Mouse (Mus musculus) embryonic facial prominence, embryonic 11.5 days (tissue): Measurements from ENCODE around the gene Rbpms2. TPM values are rescaled to one million over a fixed set of nuclear protein-coding genes. Genes with fewer than 3 reads are reported as not detected.

Experiments used
- ATAC-seq: fragments of 200-750 bp; cut with Nextera tagmentation; replicated peaks from 2 replicates; pipeline ENCODE4 v1.8.0; 2017; ENCODE audit warnings: low read depth; ENCODE audit not compliant: insufficient number of reproducible peaks, low FRiP score, low TSS enrichment
- DNase-seq: peaks from one replicate; pipeline ENCODE4 v3.0.0-alpha.2; 2015; ENCODE audit warnings: low spot score
- H3K27ac ChIP-seq: fragments of 300-500 bp; sonication (generic); replicated peaks from 2 replicates; pipeline ENCODE4 v1.5.1; 2014; ENCODE audit warnings: mild to moderate bottlenecking, low read depth, low read length, control low read depth
- H3K27me3 ChIP-seq: fragments of 300-500 bp; sonication (generic); 2 replicates; pipeline ENCODE4 v1.6.1; 2014; ENCODE audit warnings: mild to moderate bottlenecking, low read length, moderate library complexity, mixed read lengths; ENCODE audit not compliant: control insufficient read depth, insufficient read depth
- H3K36me3 ChIP-seq: fragments of 300-500 bp; sonication (generic); replicated peaks from 2 replicates; pipeline ENCODE4 v1.6.1; 2014; ENCODE audit warnings: low read depth, mild to moderate bottlenecking, low read length, moderate library complexity, mixed read lengths; ENCODE audit not compliant: control insufficient read depth, insufficient read depth
- H3K4me1 ChIP-seq: fragments of 300-500 bp; sonication (generic); 2 replicates; pipeline ENCODE4 v1.6.1; 2014; ENCODE audit warnings: low read length, mixed read lengths; ENCODE audit not compliant: control insufficient read depth, insufficient read depth
- H3K4me2 ChIP-seq: fragments of 300-500 bp; sonication (generic); 2 replicates; pipeline ENCODE4 v1.6.1; 2014; ENCODE audit warnings: low read depth, mild to moderate bottlenecking, control low read depth, low read length, moderate library complexity
- H3K4me3 ChIP-seq: fragments of 300-500 bp; sonication (generic); 2 replicates; pipeline ENCODE4 v1.5.1; 2014; ENCODE audit warnings: low read depth, low read length, control low read depth
- H3K9ac ChIP-seq: fragments of 300-500 bp; sonication (generic); replicated peaks from 2 replicates; pipeline ENCODE4 v1.6.1; 2014; ENCODE audit warnings: mild to moderate bottlenecking, control low read depth, low read length
- H3K9me3 ChIP-seq: fragments of 300-500 bp; sonication (generic); replicated peaks from 2 replicates; pipeline ENCODE4 v1.6.1; 2016; ENCODE audit warnings: mild to moderate bottlenecking, low read length, inconsistent platforms, mixed read lengths; ENCODE audit not compliant: control insufficient read depth
- WGBS: fragments of 180-500 bp; shearing (Covaris S2); extraction: QIAGEN DNeasy Blood & Tissue Kit; methylation state at CpG from one replicate; pipeline ENCODE4 v1.1.7; 2014; 5-methylcytosine and 5-hydroxymethylcytosine counted together
- polyA plus RNA-seq: library from polyadenylated mRNA; unstranded; fragments of >200 nt; fragmentation: Nextera tagmentation; extraction: Ambion mirVana; gene quantifications from 2 replicates; pipeline ENCODE4 v1.2.1, GENCODE M21; 2014

Gene Rbpms2
- polyA plus RNA-seq, 1 experiment from 2014 or later = 20.4 TPM

DNA sequence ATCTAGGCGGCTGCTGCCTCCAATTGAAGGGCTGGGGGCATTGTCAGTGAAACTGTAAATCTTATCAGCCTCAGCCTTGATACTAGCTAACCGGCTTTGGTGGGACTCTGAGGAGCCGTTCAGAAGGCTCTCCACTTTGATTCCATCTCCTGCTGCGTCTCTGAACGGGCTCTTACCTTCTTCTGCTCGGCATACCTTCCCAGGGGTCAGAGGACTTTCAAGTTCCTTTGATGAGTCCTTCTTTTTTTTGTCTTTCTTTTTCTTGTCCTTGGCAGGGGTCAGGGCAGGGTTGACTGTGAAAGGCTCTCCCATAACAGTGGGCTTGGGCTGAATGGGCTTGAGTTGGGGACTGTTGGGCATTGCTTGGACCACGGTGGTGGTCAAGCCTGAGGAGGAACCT, 73.8 kb downstream of the Rbpms2 start:
- DNase-seq (no peak), ATAC-seq (no peak)
- no peak overlapping the region for H3K9ac ChIP-seq
- no peaks in the 10 kb centered on the region for H3K4me1 ChIP-seq
- WGBS = 91% methylated on average over 7 of the region's 7 CpGs
- no peak overlapping the region for H3K27ac ChIP-seq
- no peak overlapping the region for H3K4me3 ChIP-seq
- no peak overlapping the region for H3K4me2 ChIP-seq
- peaks cover 10% of the 10 kb centered on the region for H3K36me3 ChIP-seq
- no peaks in the 10 kb centered on the region for H3K27me3 ChIP-seq
- no peaks in the 10 kb centered on the region for H3K9me3 ChIP-seq

DNA sequence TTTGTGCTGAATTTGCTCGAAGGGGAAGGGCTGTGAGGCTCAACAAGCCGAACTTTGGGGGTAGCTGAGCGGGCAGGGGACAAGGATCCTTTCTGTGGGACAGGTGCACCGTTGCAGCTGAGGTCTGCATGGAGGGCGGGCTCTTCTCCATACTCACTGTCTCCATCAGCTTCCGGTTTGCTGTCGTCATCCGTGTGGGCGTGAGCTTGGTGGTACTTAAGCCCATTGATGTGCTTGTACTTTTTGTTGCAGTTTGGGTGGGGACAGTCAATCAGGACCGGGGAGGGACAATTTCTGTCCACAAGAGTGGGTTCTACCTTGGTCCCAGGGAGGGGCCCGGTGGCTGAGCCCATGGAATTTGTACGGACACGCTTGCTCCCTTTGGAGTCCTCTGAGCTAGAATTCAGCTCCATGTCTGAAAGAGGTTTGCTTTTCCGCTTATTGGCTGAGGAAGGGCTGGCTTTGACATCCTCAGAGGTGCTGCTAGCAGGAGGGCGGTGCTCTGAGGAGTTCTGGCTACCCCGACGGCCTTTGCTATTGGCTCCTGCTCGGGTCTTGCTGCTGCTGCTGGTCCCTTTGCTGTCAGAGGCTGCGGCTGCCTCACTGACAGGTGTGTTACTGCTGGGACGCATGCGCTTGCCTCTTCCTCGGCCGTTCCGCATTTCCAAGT, 74.6 kb downstream of the Rbpms2 start:
- Histone ChIP-seq H3K27ac (no peak overlapping the region), H3K4me1 (no peaks in the 10 kb centered on the region), H3K4me3 (no peak overlapping the region), H3K4me2 (no peak overlapping the region), H3K9me3 (no peaks in the 10 kb centered on the region), H3K36me3 (peaks cover 10% of the 10 kb centered on the region), H3K9ac (no peak overlapping the region), H3K27me3 (no peaks in the 10 kb centered on the region)
- WGBS = 90% methylated on average over 24 of the region's 24 CpGs
- ATAC-seq (no peak), DNase-seq (no peak)

Other genes starting within 250 kb of the Rbpms2 start
- 1.2 and 1.3 TPM in 2 replicates for gene Kbtbd13, start 238.0 kb upstream of the Rbpms2 start, polyA plus RNA-seq
- gene Rasl12, start 231.1 kb upstream of the Rbpms2 start, polyA plus RNA-seq = 7.6 and 9.8 TPM in 2 replicates
- not detected in 2 replicates for gene Slc51b, start 206.7 kb upstream of the Rbpms2 start, polyA plus RNA-seq
- 20.0 and 20.8 TPM in 2 replicates for gene Mtfmt, start 193.9 kb upstream of the Rbpms2 start, polyA plus RNA-seq
- 143 and 157 TPM in 2 replicates for gene Spg21, start 168.7 kb upstream of the Rbpms2 start, polyA plus RNA-seq
- gene Ankdd1a, start 109.5 kb upstream of the Rbpms2 start, polyA plus RNA-seq = not detected in 2 replicates
- gene Plekho2, start 49.6 kb upstream of the Rbpms2 start, polyA plus RNA-seq = 10.6 and 11.2 TPM in 2 replicates
- gene Pif1, start 42.5 kb upstream of the Rbpms2 start, polyA plus RNA-seq = 9.7 and 10.4 TPM in 2 replicates
- 213 and 232 TPM in 2 replicates for gene Oaz2, start 38.4 kb downstream of the Rbpms2 start, polyA plus RNA-seq
- gene Zfp609, start 197.9 kb downstream of the Rbpms2 start, polyA plus RNA-seq = 5.4 and 7.3 TPM in 2 replicates